Mouse (Mus musculus) monocyte, adult 2 months (primary cell): Measurements from ENCODE around the gene Tril.

Experiments
- DNase-seq, 2 experiments: peaks; one replicate each; pipeline ENCODE4 v3.0.0; 2022; ENCODE audit warnings: low spot score in 2 of 2, low read depth in 1 of 2

Tril gene

DNA sequence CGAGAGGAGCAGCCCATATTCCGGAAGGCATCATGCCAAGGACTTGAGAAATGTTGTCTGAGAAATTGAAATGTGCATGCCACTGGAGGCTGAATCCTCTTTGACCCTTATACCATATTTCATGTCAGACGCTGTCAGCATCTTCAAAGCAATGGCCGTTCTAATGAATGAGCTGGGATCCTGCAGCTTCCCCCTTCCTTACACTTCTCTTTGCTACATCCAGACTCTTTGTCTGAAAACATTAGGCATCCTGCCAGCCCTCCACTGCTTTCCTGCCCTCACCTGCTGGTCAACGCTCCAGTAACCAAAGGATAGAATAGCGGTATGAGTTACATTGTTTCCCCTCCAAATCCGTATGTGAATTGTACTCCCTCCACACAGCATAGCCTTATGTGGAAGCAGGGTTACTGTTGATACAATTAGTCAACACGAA, 14.0 kb downstream of the Tril start:
- DNase-seq, result no peak

- no peak for DNase-seq
These were observed 14.6 kb downstream of the Tril start for GRCm38 (mm10) chr6:53806021-53806420.

- DNase-seq, result no peak
These were observed 16.5 kb downstream of the Tril start for GRCm38 (mm10) chr6:53804145-53804544.

DNA sequence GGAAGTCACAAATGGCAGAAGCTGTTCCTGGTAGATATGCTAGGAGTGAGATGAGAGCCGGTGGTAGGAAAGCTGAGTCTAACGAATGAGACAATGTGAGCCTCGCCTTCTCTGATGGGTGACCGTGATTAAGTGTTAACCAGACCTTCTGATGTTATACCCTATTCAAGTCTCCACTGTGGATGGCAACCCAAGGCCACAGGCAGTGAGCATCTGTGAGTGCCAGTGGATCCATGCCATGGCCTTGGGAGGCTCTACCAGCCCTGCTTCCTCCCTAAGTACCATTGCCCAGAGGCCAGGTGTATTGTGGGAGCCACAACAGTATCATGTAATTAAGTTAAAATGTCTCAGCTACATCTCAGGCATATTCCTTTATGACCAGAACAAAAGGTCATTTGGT, 17.1 kb downstream of the Tril start:
- DNase-seq, result no peak

- no peak for DNase-seq
These were observed 18.7 kb downstream of the Tril start for GRCm38 (mm10) chr6:53801893-53802286.

DNA sequence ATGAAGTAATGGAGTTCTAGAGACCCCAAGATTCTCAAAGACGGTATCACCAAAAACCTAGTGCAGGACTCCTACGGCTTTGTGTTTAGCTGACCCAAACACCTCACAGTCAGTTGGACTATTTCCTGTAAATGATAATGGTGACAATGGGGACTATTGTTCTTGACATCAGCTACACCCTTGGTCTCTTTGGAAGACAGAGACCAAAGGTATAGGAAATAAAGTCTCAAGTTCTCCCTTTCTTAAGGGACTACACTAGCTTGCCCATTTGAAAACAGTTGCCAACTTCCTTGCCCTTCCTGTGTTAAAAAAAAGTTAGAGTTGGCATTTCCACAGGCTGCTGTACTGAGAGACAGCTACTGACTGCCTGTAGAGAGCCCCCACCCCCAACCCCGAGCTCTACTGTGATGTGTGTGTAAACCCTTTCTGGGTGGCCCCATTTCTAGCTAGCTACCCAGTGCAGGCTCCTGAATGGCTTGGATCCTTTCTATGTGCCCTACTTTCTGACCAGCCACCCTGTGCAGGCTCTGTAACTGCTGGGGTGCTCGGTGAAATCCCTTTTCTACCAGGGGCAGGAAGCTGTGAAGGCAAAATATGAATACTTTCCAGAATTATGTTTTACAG, 19.2 kb downstream of the Tril start:
- no peak for DNase-seq

GRCm38 (mm10) chr6:53798865-53799264, 21.8 kb downstream of the Tril start:
- no peak for DNase-seq

DNA sequence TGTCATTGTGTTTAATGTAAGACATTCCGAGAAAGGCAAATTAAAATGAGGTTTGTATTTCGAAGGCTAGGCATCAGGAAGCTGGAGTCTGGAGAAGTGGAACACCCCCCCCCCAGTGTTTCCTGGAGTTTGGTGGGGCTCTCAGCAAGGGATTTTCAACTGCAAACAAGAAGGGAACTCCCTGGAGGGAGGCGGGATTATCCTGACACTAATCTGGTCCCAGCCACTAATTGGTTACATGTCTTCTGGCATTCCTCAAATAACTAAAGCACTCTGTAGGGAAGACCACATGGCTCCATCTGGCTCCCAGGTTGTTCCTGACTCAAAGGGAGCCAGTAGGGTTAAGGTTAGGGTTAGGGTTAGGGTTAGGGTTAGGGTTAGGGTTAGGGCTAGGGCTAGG, 23.8 kb downstream of the Tril start:
- no peak for DNase-seq

- no peak for DNase-seq
These were observed 24.8 kb downstream of the Tril start for GRCm38 (mm10) chr6:53795788-53796187.

- DNase-seq, result no peak
These were observed 25.6 kb downstream of the Tril start for GRCm38 (mm10) chr6:53795078-53795477.

GRCm38 (mm10) chr6:53794323-53794971, 26.2 kb downstream of the Tril start:
- no peak for DNase-seq

GRCm38 (mm10) chr6:53782880-53783539, 37.6 kb downstream of the Tril start:
- DNase-seq, result no peak

- DNase-seq, result no peak
These were observed 38.4 kb downstream of the Tril start for GRCm38 (mm10) chr6:53782273-53782672.

GRCm38 (mm10) chr6:53781171-53781570, 39.5 kb downstream of the Tril start:
- DNase-seq, result peak in 1 of 2 experiments; percentile 8

DNA sequence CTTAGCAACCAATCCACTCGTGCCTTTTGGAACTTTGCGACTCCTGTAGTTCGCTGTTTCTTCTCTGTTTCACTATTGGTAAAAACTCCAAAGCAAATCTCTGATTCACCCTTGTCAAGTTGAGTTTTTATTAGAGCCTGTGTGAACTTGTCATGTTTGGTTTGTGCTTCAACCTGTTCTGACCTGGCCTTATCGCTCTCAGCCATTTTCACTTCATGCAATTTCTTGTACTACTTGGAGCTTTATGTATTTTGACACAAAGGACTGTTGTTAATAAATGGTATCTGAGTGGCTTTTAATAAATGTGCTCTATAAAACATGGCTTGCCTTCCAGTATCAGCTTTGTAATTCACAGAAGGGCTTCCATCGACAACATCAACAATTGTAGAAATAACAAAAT, 40.6 kb downstream of the Tril start:
- DNase-seq, result no peak

GRCm38 (mm10) chr6:53779526-53779925, 41.1 kb downstream of the Tril start:
- DNase-seq, result no peak

DNA sequence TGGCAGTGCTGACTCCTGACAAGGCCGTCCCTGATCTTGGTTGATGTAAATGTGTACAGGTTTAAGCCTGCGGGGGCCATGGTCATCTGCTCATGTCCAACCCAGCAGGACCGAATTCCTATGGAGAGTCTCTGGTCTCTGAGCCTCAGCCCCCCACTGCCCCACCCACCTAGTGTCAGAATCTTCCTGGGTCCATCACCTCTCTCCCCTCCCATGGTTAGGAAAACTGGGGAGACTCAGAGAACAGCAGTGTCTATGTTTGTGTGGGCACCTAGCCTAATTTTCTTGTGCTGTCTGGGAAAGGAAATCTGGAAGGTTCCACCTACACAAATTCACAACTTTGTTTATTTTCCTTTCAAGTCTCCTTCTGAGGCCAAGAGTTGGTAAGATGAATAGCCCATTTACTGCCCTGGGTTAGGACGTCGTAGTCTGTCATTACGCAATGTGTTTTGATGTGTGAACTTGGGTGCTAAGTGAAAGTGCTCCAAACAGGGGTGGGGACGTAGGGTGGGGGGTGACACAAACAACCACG, 42.1 kb downstream of the Tril start:
- DNase-seq, result no peak

- DNase-seq, result no peak
These were observed 52.4 kb downstream of the Tril start for GRCm38 (mm10) chr6:53768275-53768674.

DNA sequence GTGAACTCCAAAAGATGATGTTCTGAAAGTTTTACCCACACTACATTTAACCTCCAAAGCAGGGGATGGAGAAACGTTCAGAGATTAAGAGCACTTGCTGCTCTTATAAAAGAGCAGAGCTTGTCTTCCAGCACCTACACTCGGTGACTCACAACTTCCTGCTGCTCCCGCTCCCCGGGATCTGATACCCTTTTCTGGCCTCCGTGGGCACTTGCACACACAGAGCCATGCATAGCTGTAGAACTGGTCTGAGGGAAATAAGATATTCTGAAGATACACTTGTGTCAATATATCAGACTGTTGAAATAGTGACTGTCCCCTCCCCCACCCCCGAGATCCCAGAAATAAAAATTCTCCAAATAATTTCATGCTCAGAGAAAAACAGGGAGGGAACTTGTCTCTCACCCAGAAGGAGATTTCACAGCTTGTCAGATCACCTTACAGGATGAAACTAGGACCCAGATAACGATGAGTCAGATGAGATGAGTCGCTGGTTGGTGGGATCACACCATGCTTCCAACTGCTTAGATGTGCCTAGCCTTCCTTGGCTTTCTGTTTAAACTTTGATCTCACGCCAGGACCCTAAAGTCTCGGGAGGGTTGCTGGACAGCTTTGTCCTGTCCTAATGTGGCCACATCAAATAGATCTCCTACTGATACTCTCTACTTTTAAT, 54.3 kb downstream of the Tril start:
- no peak for DNase-seq

DNA sequence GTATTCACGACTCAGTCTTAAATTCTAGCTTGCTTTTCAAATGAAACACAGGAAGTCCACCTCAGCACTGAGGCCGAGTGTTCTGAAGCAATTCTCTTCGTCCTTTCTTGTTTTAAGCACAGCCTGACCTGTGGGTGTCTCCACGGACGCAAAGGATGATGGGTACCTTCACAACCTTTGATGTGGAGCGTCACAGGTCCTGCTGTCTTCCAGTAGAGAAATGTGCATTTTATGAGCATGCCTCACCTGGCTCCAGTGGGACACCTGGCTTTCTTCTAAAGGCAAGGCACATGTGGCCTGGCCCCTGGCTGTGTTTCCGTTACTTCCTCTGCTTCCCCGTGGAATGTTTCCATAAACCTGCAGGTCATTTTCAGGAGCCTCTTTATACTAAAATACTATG, 54.9 kb downstream of the Tril start:
- DNase-seq, result no peak
